Mouse (Mus musculus) cortical plate, adult 2 months (tissue): Measurements from ENCODE around the gene Lrrc39.

Experiments used
- CTCF ChIP-seq: fragments of 200-500 bp; IDR thresholded peaks from 2 replicates; pipeline ENCODE4 v1.5.1; 2011; ENCODE audit warnings: mild to moderate bottlenecking, control low read depth, low read length; ENCODE audit not compliant: insufficient read depth; ENCODE audit errors: extremely low read depth
- POLR2A ChIP-seq: fragments of 200-500 bp; IDR thresholded peaks from 2 replicates; pipeline ENCODE4 v1.6.1; 2011; ENCODE audit warnings: mild to moderate bottlenecking, low read length, control low read depth; ENCODE audit not compliant: insufficient read depth; ENCODE audit errors: extremely low read depth

GRCm38 (mm10) chr3:116595603-116595991, 32.8 kb downstream of the Lrrc39 start:
- TF ChIP-seq CTCF (no peak), POLR2A (no peak)
